Mouse (Mus musculus) lung, adult 18-20 months (tissue): ENCODE measurements at regions not wholly inside any gene's neighbourhood (a gene's known extent, or its start where the extent isn't known, plus 50 kb on each side); places are given as distances from the start of the nearest gene placed in this dataset.
"Not testable (repeated sequence)": the region's sequence is repeated elsewhere in the genome, so short reads cannot be mapped to it uniquely, and the experiment has no call there.

ENCODE experiments used
- DNase-seq, 2 experiments: peaks; one replicate each; pipeline ENCODE4 v3.0.0; 2022; ENCODE audit warnings: mixed read lengths in 2 of 2

GRCm38 (mm10) chr8:103507068-103507467 lies 594.4 kb upstream of the Cdh5 start:
- DNase-seq, result no peak

GRCm38 (mm10) chr8:103520141-103520866 lies 581.1 kb upstream of the Cdh5 start:
- no peak for DNase-seq

- no peak for DNase-seq
These were observed 570.5 kb upstream of the Cdh5 start for GRCm38 (mm10) chr8:103530903-103531302.

- DNase-seq, result no peak
These were observed 566.5 kb upstream of the Cdh5 start for GRCm38 (mm10) chr8:103534971-103535370.

GRCm38 (mm10) chr8:103536856-103537255 lies 564.6 kb upstream of the Cdh5 start:
- no peak for DNase-seq

GRCm38 (mm10) chr8:103541954-103542353 lies 559.5 kb upstream of the Cdh5 start:
- no peak for DNase-seq

- no peak for DNase-seq
These were observed 549.4 kb upstream of the Cdh5 start for GRCm38 (mm10) chr8:103551916-103552535.

- no peak for DNase-seq
These were observed 539.8 kb upstream of the Cdh5 start for GRCm38 (mm10) chr8:103561606-103562005.

- DNase-seq, result no peak
These were observed 530.5 kb upstream of the Cdh5 start for GRCm38 (mm10) chr8:103570864-103571425.

- DNase-seq, result no peak
These were observed 524.3 kb upstream of the Cdh5 start for GRCm38 (mm10) chr8:103577147-103577546.

GRCm38 (mm10) chr8:103578006-103578405 lies 523.4 kb upstream of the Cdh5 start:
- DNase-seq, result no peak

GRCm38 (mm10) chr8:103608291-103608690 lies 493.1 kb upstream of the Cdh5 start:
- DNase-seq, result no peak

- DNase-seq, result no peak
These were observed 477.5 kb upstream of the Cdh5 start for GRCm38 (mm10) chr8:103623781-103624434.

- DNase-seq, result no peak
These were observed 476.1 kb upstream of the Cdh5 start for GRCm38 (mm10) chr8:103625166-103625890.

GRCm38 (mm10) chr8:103626446-103626845 lies 475.0 kb upstream of the Cdh5 start:
- DNase-seq, result no peak

GRCm38 (mm10) chr8:103632543-103632942 lies 468.9 kb upstream of the Cdh5 start:
- DNase-seq, result peak in 1 of 2 experiments; percentile 2

- no peak for DNase-seq
These were observed 466.5 kb upstream of the Cdh5 start for GRCm38 (mm10) chr8:103634951-103635350.

- DNase-seq, result no peak
These were observed 457.8 kb upstream of the Cdh5 start for GRCm38 (mm10) chr8:103643621-103644020.

- peak; percentile 17 to 29 for DNase-seq
These were observed 457.3 kb upstream of the Cdh5 start for GRCm38 (mm10) chr8:103644106-103644505.

- no peak for DNase-seq
These were observed 456.6 kb upstream of the Cdh5 start for GRCm38 (mm10) chr8:103644845-103645244.

- DNase-seq, result no peak
These were observed 436.6 kb upstream of the Cdh5 start for GRCm38 (mm10) chr8:103664796-103665195.

GRCm38 (mm10) chr8:103686233-103686632 lies 415.2 kb upstream of the Cdh5 start:
- not testable (repeated sequence) for DNase-seq

GRCm38 (mm10) chr8:103690438-103690837 lies 411.0 kb upstream of the Cdh5 start:
- DNase-seq, result no peak
